Comparison of ENCODE assay signal across 10 mouse cellular contexts in the genomic region with DNA sequence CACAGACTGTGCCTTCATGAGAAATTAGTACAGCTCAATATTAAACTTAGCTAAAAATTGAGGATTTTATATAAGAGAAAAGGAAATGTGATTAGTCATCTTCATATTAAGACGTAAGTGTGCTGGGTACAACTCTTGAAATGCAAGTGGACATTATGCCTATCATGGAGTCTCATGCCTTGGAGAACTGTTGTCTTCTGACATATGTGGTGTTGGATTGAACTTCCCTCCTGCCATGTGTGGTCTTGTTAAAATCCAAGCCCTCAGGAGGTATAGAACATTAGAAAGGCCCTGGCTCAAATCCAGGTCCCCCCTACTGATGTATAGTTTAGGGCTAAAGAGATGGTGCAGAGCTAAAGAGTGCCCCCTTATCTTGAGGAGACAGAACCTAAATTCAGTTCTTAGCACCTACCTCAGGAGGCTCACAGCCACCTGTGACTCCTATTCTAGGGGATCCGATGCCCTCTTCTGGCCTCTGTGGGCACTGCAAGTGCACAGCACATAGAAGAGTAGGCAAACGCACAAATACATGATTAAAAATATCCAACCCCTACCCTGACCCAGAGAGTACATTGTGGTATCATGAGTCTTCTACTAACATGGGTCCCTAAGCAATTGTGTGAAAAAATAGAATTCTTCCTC. TPM values are rescaled to one million over a fixed set of nuclear protein-coding genes. Genes with fewer than 3 reads are reported as not detected.
DNase-seq lines count a peak whose midpoint lies in the region; ATAC-seq and TF ChIP-seq lines count a peak whose summit lies in the region.
"Had no signal": no experiment of that assay in that cellular context is flagged by ENCODE, and none has a peak within 500 bp of the region (broad histone marks: within the 10 kb centered on the region; RNA-seq: fewer than 3 reads in every experiment).

No protein-coding gene starts in this region.

- H3K4me3 ChIP-seq in cerebellum, adult 2 months (replicated peaks; ENCODE audit: insufficient read depth, low read depth, low read length) = no peak overlapping the region
- no peak overlapping the region for H3K4me3 ChIP-seq in limb, embryonic 11.5 days (ENCODE audit: low read depth, low read length)
- no peak overlapping the region for H3K4me3 ChIP-seq in limb, embryonic 10.5 days
- no peak overlapping the region for H3K4me3 ChIP-seq in cortical plate, adult 2 months (ENCODE audit: insufficient read depth, low read length)
- no peak overlapping the region for H3K4me3 ChIP-seq in lung, adult 2 months (replicated peaks; ENCODE audit: extremely low read depth, low read depth, low read length)
- H3K4me3 ChIP-seq in midbrain, embryonic 13.5 days (replicated peaks) = no peak overlapping the region
- H3K4me3 ChIP-seq: heart, embryonic 15.5 days; neural tube, embryonic 12.5 days had no signal

- no peak overlapping the region for H3K27ac ChIP-seq in cerebellum, adult 2 months (ENCODE audit: insufficient read depth, low read length)
- H3K27ac ChIP-seq in limb, embryonic 11.5 days (replicated peaks; ENCODE audit: low read depth, low read length) = no peak overlapping the region
- no peak overlapping the region for H3K27ac ChIP-seq in limb, embryonic 10.5 days
- H3K27ac ChIP-seq in cortical plate, adult 2 months (ENCODE audit: insufficient read depth, low read length) = no peak overlapping the region
- H3K27ac ChIP-seq in midbrain, embryonic 13.5 days = no peak overlapping the region
- H3K27ac ChIP-seq: heart, embryonic 15.5 days; neural tube, embryonic 12.5 days had no signal

- no peak overlapping the region for H3K9ac ChIP-seq in limb, embryonic 11.5 days (ENCODE audit: low read length)
- H3K9ac ChIP-seq in midbrain, embryonic 13.5 days (replicated peaks) = no peak overlapping the region
- H3K9ac ChIP-seq: heart, embryonic 15.5 days; neural tube, embryonic 12.5 days had no signal

- DNase-seq in cerebellum, adult 2 months = no peak
- DNase-seq in cerebellum, adult 9-10 months = no peak
- DNase-seq in limb, embryonic 11.5 days (ENCODE audit: low spot score) = peak; percentile 37
- DNase-seq in limb, embryonic 10.5 days (ENCODE audit: low spot score) = no peak
- peak; percentile 56 for DNase-seq in lung, adult 2 months
- peak; percentile 62 for DNase-seq in thymus, postnatal 0 days (ENCODE audit: low spot score)

- no peaks in the 10 kb centered on the region for H3K36me3 ChIP-seq in limb, embryonic 11.5 days (ENCODE audit: control insufficient read depth, insufficient read depth, low read length)
- no peaks in the 10 kb centered on the region for H3K36me3 ChIP-seq in limb, embryonic 10.5 days
- H3K36me3 ChIP-seq in midbrain, embryonic 13.5 days = no peaks in the 10 kb centered on the region
- H3K36me3 ChIP-seq: heart, embryonic 15.5 days; neural tube, embryonic 12.5 days had no signal

- H3K9me3 ChIP-seq in limb, embryonic 11.5 days (ENCODE audit: control insufficient read depth, low read length) = no peaks in the 10 kb centered on the region
- no peaks in the 10 kb centered on the region for H3K9me3 ChIP-seq in limb, embryonic 10.5 days (replicated peaks)
- H3K9me3 ChIP-seq in midbrain, embryonic 13.5 days = peaks cover 7% of the 10 kb centered on the region; the same call in 1 of the 2 replicates
- H3K9me3 ChIP-seq: heart, embryonic 15.5 days had no signal

- no peak for TF ChIP-seq POLR2A in cerebellum, adult 2 months (IDR thresholded peaks at IDR 0.05; ENCODE audit: borderline replicate concordance, insufficient read depth, low read length)
- TF ChIP-seq POLR2A in cortical plate, adult 2 months (IDR thresholded peaks at IDR 0.05; ENCODE audit: extremely low read depth, insufficient read depth, low read length) = no peak
- TF ChIP-seq POLR2A in lung, adult 2 months (IDR thresholded peaks at IDR 0.05; ENCODE audit: borderline replicate concordance, extremely low read depth, low read depth, low read length) = no peak

- 65% methylated on average over 3 of the region's 3 CpGs for WGBS in cerebellum, adult 2 months
- WGBS in limb, embryonic 11.5 days = 50% methylated on average over 3 of the region's 3 CpGs
- WGBS in limb, embryonic 10.5 days = 54% methylated on average over 3 of the region's 3 CpGs
- 65% methylated on average over 3 of the region's 3 CpGs for WGBS in lung, adult 2 months
- 60% methylated on average over 3 of the region's 3 CpGs for WGBS in midbrain, embryonic 13.5 days

- no peak overlapping the region for H3K4me2 ChIP-seq in limb, embryonic 11.5 days (ENCODE audit: low read depth, severe bottlenecking)
- no peak overlapping the region for H3K4me2 ChIP-seq in midbrain, embryonic 13.5 days (replicated peaks)
- H3K4me2 ChIP-seq: heart, embryonic 15.5 days; neural tube, embryonic 12.5 days had no signal

- H3K4me1 ChIP-seq in cerebellum, adult 2 months (ENCODE audit: control insufficient read depth, insufficient read depth, low read length) = no peaks in the 10 kb centered on the region
- no peaks in the 10 kb centered on the region for H3K4me1 ChIP-seq in limb, embryonic 11.5 days (ENCODE audit: control insufficient read depth, insufficient read depth, low read length)
- H3K4me1 ChIP-seq in limb, embryonic 10.5 days = no peaks in the 10 kb centered on the region
- H3K4me1 ChIP-seq in cortical plate, adult 2 months (ENCODE audit: control insufficient read depth, insufficient read depth, low read length) = no peaks in the 10 kb centered on the region
- H3K4me1 ChIP-seq in lung, adult 2 months (ENCODE audit: control insufficient read depth, insufficient read depth, low read length) = peaks cover 20% of the 10 kb centered on the region
- no peaks in the 10 kb centered on the region for H3K4me1 ChIP-seq in midbrain, embryonic 13.5 days (replicated peaks)
- H3K4me1 ChIP-seq: neural tube, embryonic 12.5 days had no signal

- no peak for ATAC-seq in limb, embryonic 11.5 days (ENCODE audit: insufficient number of reproducible peaks, low FRiP score, low TSS enrichment, low read depth)
- ATAC-seq in midbrain, embryonic 13.5 days = no peak

- H3K27me3 ChIP-seq in cerebellum, adult 2 months (ENCODE audit: control insufficient read depth, insufficient read depth, low read length) = no peaks in the 10 kb centered on the region
- H3K27me3 ChIP-seq in limb, embryonic 11.5 days (ENCODE audit: control insufficient read depth, insufficient read depth, low read length) = no peaks in the 10 kb centered on the region
- H3K27me3 ChIP-seq in limb, embryonic 10.5 days (ENCODE audit: low read depth, poor library complexity, severe bottlenecking) = no peaks in the 10 kb centered on the region
- H3K27me3 ChIP-seq in midbrain, embryonic 13.5 days = no peaks in the 10 kb centered on the region
- H3K27me3 ChIP-seq: heart, embryonic 15.5 days; neural tube, embryonic 12.5 days had no signal

- TF ChIP-seq CTCF in cerebellum, adult 2 months (IDR thresholded peaks at IDR 0.05; ENCODE audit: borderline replicate concordance, insufficient read depth, low read depth, low read length) = peak; percentile 25; the same call in 1 of the 2 replicates
- peak; percentile 40 for TF ChIP-seq CTCF in cortical plate, adult 2 months (IDR thresholded peaks at IDR 0.05; ENCODE audit: extremely low read depth, insufficient read depth, low read length)
- peak; percentile 79 for TF ChIP-seq CTCF in lung, adult 2 months (IDR thresholded peaks at IDR 0.05; ENCODE audit: insufficient read depth, low read length)

RNA-seq across cellular contexts. Expression of gene 4930523C07Rik, which starts 17.7 kb away (rescaled TPM):
- 2.4 and 6.0 TPM in 2 replicates for polyA plus RNA-seq in cerebellum, adult 2 months (2012; rRNA removed)
- polyA plus RNA-seq in limb, embryonic 11.5 days (2014; fragmentation: Nextera tagmentation; extraction: Ambion mirVana) = 2.3 and 3.2 TPM in 2 replicates
- polyA plus RNA-seq in limb, embryonic 10.5 days (2016; fragmentation: Nextera tagmentation; extraction: Ambion mirVana) = 1.2 and 2.8 TPM in 2 replicates
- polyA plus RNA-seq in cortical plate, adult 2 months (2012; rRNA removed) = 1.6 and 2.0 TPM in 2 replicates
- polyA plus RNA-seq in lung, adult 2 months (2012; rRNA removed) = 29.3 and 31.9 TPM in 2 replicates
- 87.9 and 98.6 TPM in 2 replicates for polyA plus RNA-seq in thymus, postnatal 0 days (2015; fragmentation: Nextera tagmentation; extraction: Ambion mirVana)
- 1.1 and 1.2 TPM in 2 replicates for polyA plus RNA-seq in midbrain, embryonic 13.5 days (2015; fragmentation: Nextera tagmentation; extraction: Ambion mirVana)

Comparison
In these comparisons a context has a peak if more than half of its experiments do, and no peak if none do; other contexts are left out.
1. DNase-seq: peak in limb, embryonic 11.5 days (single experiment), lung, adult 2 months (single experiment) and thymus, postnatal 0 days (single experiment); none in cerebellum, adult 2 months (0 of 2), cerebellum, adult 9-10 months (single experiment) and limb, embryonic 10.5 days (single experiment).
2. CTCF ChIP-seq: peak in every context shown above with its lines; median percentile 79 in lung, adult 2 months; 40 in cortical plate, adult 2 months; 25 in cerebellum, adult 2 months.